Mouse (Mus musculus) thymus, adult 2 months (tissue): ENCODE data around the gene Dync1li1.
"Not testable (repeated sequence)": the region's sequence is repeated elsewhere in the genome, so short reads cannot be mapped to it uniquely, and the experiment has no call there.

Source experiments
- CTCF ChIP-seq: fragments of 200-500 bp; IDR thresholded peaks from 2 replicates; pipeline ENCODE4 v1.5.1; 2012; ENCODE audit warnings: mild to moderate bottlenecking, control low read depth, low read length, moderate library complexity, borderline replicate concordance; ENCODE audit not compliant: control insufficient read depth, poor library complexity, insufficient read depth; ENCODE audit errors: extremely low read depth
- POLR2A ChIP-seq: fragments of 200-500 bp; IDR thresholded peaks from 2 replicates; pipeline ENCODE4 v1.6.1; 2012; ENCODE audit warnings: mild to moderate bottlenecking, low read length, control low read depth, moderate library complexity; ENCODE audit not compliant: control insufficient read depth, poor library complexity, insufficient read depth; ENCODE audit errors: extremely low read depth

DNA sequence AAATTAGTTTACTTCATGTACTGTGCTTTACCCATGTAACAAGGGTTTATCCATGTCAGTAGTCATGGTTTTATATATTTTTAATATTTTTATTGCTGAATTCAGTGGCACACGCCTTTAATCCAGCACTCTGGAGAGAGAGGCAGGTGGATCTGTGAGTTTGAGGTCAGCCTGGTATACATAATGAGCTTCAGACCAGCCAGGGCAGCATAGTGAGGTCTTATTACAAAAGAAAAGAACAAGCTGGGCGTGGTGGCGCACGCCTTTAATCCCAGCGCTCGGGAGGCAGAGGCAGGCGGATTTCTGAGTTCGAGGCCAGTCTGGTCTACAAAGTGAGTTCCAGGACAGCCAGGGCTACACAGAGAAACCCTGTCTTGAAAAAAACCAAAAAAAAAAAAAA lies 7.1 kb downstream of the Dync1li1 start:
- TF ChIP-seq CTCF, POLR2A: not testable (repeated sequence)
